Mouse (Mus musculus): Measurements from ENCODE around the gene Olfr896-ps1. TPM values are rescaled to one million over a fixed set of nuclear protein-coding genes. Genes with fewer than 3 reads are reported as not detected.

Gene Olfr896-ps1
- polyA plus RNA-seq (2014; fragmentation: Illumina TruSeq; extraction: RNeasy Lipid Tissue Mini Kit (QIAGEN cat#74804); ENCODE audit: low read depth, low replicate concordance): not detected

GRCm38 (mm10) chr9:38290807-38291206 is at the start of gene Olfr896-ps1:
TSS of gene Olfr896-ps1 (plus strand) at chr9:38291107.

GRCm38 (mm10) chr9:38252474-38252873 is 38.4 kb upstream of the Olfr896-ps1 start, which contains the start of gene Olfr143:
TSS of gene Olfr143 (plus strand) at chr9:38252774.

GRCm38 (mm10) chr9:38267551-38267950 is 23.4 kb upstream of the Olfr896-ps1 start, which contains the start of gene Olfr895:
TSS of gene Olfr895 (plus strand) at chr9:38267851.

GRCm38 (mm10) chr9:38328760-38329159 is 37.9 kb downstream of the Olfr896-ps1 start, which contains the start of gene Olfr25:
TSS of gene Olfr25 (plus strand) at chr9:38329060.

Other genes starting within 250 kb of the Olfr896-ps1 start
- not detected for gene Olfr884, start 244.6 kb upstream of the Olfr896-ps1 start, polyA plus RNA-seq (2014; fragmentation: Illumina TruSeq; extraction: RNeasy Lipid Tissue Mini Kit (QIAGEN cat#74804); ENCODE audit: low read depth, low replicate concordance)
- gene Olfr885, start 229.8 kb upstream of the Olfr896-ps1 start, polyA plus RNA-seq (2014; fragmentation: Illumina TruSeq; extraction: RNeasy Lipid Tissue Mini Kit (QIAGEN cat#74804); ENCODE audit: low read depth, low replicate concordance): not detected
- gene Olfr887, start 207.0 kb upstream of the Olfr896-ps1 start, polyA plus RNA-seq (2014; fragmentation: Illumina TruSeq; extraction: RNeasy Lipid Tissue Mini Kit (QIAGEN cat#74804); ENCODE audit: low read depth, low replicate concordance): not detected
- not detected for gene Olfr888, start 183.0 kb upstream of the Olfr896-ps1 start, polyA plus RNA-seq (2014; fragmentation: Illumina TruSeq; extraction: RNeasy Lipid Tissue Mini Kit (QIAGEN cat#74804); ENCODE audit: low read depth, low replicate concordance)
- not detected for gene Olfr889, start 175.9 kb upstream of the Olfr896-ps1 start, polyA plus RNA-seq (2014; fragmentation: Illumina TruSeq; extraction: RNeasy Lipid Tissue Mini Kit (QIAGEN cat#74804); ENCODE audit: low read depth, low replicate concordance)
- gene Olfr890, start 148.6 kb upstream of the Olfr896-ps1 start, polyA plus RNA-seq (2014; fragmentation: Illumina TruSeq; extraction: RNeasy Lipid Tissue Mini Kit (QIAGEN cat#74804); ENCODE audit: low read depth, low replicate concordance): not detected
- gene Olfr891, start 110.3 kb upstream of the Olfr896-ps1 start, polyA plus RNA-seq (2014; fragmentation: Illumina TruSeq; extraction: RNeasy Lipid Tissue Mini Kit (QIAGEN cat#74804); ENCODE audit: low read depth, low replicate concordance): not detected
- gene Olfr893, start 82.7 kb upstream of the Olfr896-ps1 start, polyA plus RNA-seq (2014; fragmentation: Illumina TruSeq; extraction: RNeasy Lipid Tissue Mini Kit (QIAGEN cat#74804); ENCODE audit: low read depth, low replicate concordance): not detected
- not detected for gene Olfr894, start 73.1 kb upstream of the Olfr896-ps1 start, polyA plus RNA-seq (2014; fragmentation: Illumina TruSeq; extraction: RNeasy Lipid Tissue Mini Kit (QIAGEN cat#74804); ENCODE audit: low read depth, low replicate concordance)
- not detected for gene Olfr143, start 38.3 kb upstream of the Olfr896-ps1 start, polyA plus RNA-seq (2014; fragmentation: Illumina TruSeq; extraction: RNeasy Lipid Tissue Mini Kit (QIAGEN cat#74804); ENCODE audit: low read depth, low replicate concordance)
- gene Olfr895, start 23.3 kb upstream of the Olfr896-ps1 start, polyA plus RNA-seq (2014; fragmentation: Illumina TruSeq; extraction: RNeasy Lipid Tissue Mini Kit (QIAGEN cat#74804); ENCODE audit: low read depth, low replicate concordance): not detected
- gene Olfr25, start 38.0 kb downstream of the Olfr896-ps1 start, polyA plus RNA-seq (2014; fragmentation: Illumina TruSeq; extraction: RNeasy Lipid Tissue Mini Kit (QIAGEN cat#74804); ENCODE audit: low read depth, low replicate concordance): not detected
- not detected for gene Olfr898, start 57.3 kb downstream of the Olfr896-ps1 start, polyA plus RNA-seq (2014; fragmentation: Illumina TruSeq; extraction: RNeasy Lipid Tissue Mini Kit (QIAGEN cat#74804); ENCODE audit: low read depth, low replicate concordance)
- gene Olfr250, start 75.8 kb downstream of the Olfr896-ps1 start, polyA plus RNA-seq (2014; fragmentation: Illumina TruSeq; extraction: RNeasy Lipid Tissue Mini Kit (QIAGEN cat#74804); ENCODE audit: low read depth, low replicate concordance): not detected
- gene Olfr251, start 86.0 kb downstream of the Olfr896-ps1 start, polyA plus RNA-seq (2014; fragmentation: Illumina TruSeq; extraction: RNeasy Lipid Tissue Mini Kit (QIAGEN cat#74804); ENCODE audit: low read depth, low replicate concordance): not detected
- not detected for gene Olfr147, start 110.6 kb downstream of the Olfr896-ps1 start, polyA plus RNA-seq (2014; fragmentation: Illumina TruSeq; extraction: RNeasy Lipid Tissue Mini Kit (QIAGEN cat#74804); ENCODE audit: low read depth, low replicate concordance)
- not detected for gene Olfr901, start 138.3 kb downstream of the Olfr896-ps1 start, polyA plus RNA-seq (2014; fragmentation: Illumina TruSeq; extraction: RNeasy Lipid Tissue Mini Kit (QIAGEN cat#74804); ENCODE audit: low read depth, low replicate concordance)
- not detected for gene Olfr902, start 156.5 kb downstream of the Olfr896-ps1 start, polyA plus RNA-seq (2014; fragmentation: Illumina TruSeq; extraction: RNeasy Lipid Tissue Mini Kit (QIAGEN cat#74804); ENCODE audit: low read depth, low replicate concordance)
- gene Olfr904, start 172.0 kb downstream of the Olfr896-ps1 start, polyA plus RNA-seq (2014; fragmentation: Illumina TruSeq; extraction: RNeasy Lipid Tissue Mini Kit (QIAGEN cat#74804); ENCODE audit: low read depth, low replicate concordance): not detected
- gene Olfr905, start 180.0 kb downstream of the Olfr896-ps1 start, polyA plus RNA-seq (2014; fragmentation: Illumina TruSeq; extraction: RNeasy Lipid Tissue Mini Kit (QIAGEN cat#74804); ENCODE audit: low read depth, low replicate concordance): not detected
- not detected for gene Olfr906, start 196.0 kb downstream of the Olfr896-ps1 start, polyA plus RNA-seq (2014; fragmentation: Illumina TruSeq; extraction: RNeasy Lipid Tissue Mini Kit (QIAGEN cat#74804); ENCODE audit: low read depth, low replicate concordance)
- not detected for gene Olfr907, start 204.7 kb downstream of the Olfr896-ps1 start, polyA plus RNA-seq (2014; fragmentation: Illumina TruSeq; extraction: RNeasy Lipid Tissue Mini Kit (QIAGEN cat#74804); ENCODE audit: low read depth, low replicate concordance)
- gene Olfr911-ps1, start 230.5 kb downstream of the Olfr896-ps1 start, polyA plus RNA-seq (2014; fragmentation: Illumina TruSeq; extraction: RNeasy Lipid Tissue Mini Kit (QIAGEN cat#74804); ENCODE audit: low read depth, low replicate concordance): not detected
- not detected for gene Olfr910, start 246.7 kb downstream of the Olfr896-ps1 start, polyA plus RNA-seq (2014; fragmentation: Illumina TruSeq; extraction: RNeasy Lipid Tissue Mini Kit (QIAGEN cat#74804); ENCODE audit: low read depth, low replicate concordance)